Mouse (Mus musculus) brain, embryonic 14.5 days (tissue): ENCODE measurements around the gene P3h1.

ENCODE experiments used
- CTCF ChIP-seq: fragments of 200-500 bp; IDR thresholded peaks from 2 replicates; pipeline ENCODE4 v1.5.1; 2012; ENCODE audit warnings: inconsistent platforms, mild to moderate bottlenecking, moderate library complexity, borderline replicate concordance; ENCODE audit not compliant: insufficient read depth, insufficient read length; ENCODE audit errors: extremely low read depth
- POLR2A ChIP-seq: fragments of 200-500 bp; IDR thresholded peaks from 2 replicates; pipeline ENCODE4 v1.6.1; 2012; ENCODE audit warnings: mild to moderate bottlenecking, inconsistent platforms, borderline replicate concordance; ENCODE audit not compliant: poor library complexity, insufficient read depth, insufficient read length, severe bottlenecking; ENCODE audit errors: extremely low read depth

GRCm38 (mm10) chr4:119224534-119224933 is 8.2 kb upstream of the P3h1 start:
- TF ChIP-seq CTCF (no peak), POLR2A (no peak)
